Mouse (Mus musculus) forebrain, embryonic 10.5 days (tissue): ENCODE measurements around the gene Rcor1. TPM values are rescaled to one million over a fixed set of nuclear protein-coding genes. Genes with fewer than 3 reads are reported as not detected.
"Not testable (repeated sequence)": the region's sequence is repeated elsewhere in the genome, so short reads cannot be mapped to it uniquely, and the experiment has no call there.

ENCODE experiments used
- DNase-seq: peaks from one replicate; pipeline ENCODE4 v3.0.0-alpha.2; 2017; ENCODE audit warnings: low spot score; ENCODE audit errors: extremely low spot score
- H3K27ac ChIP-seq: fragments of 300-500 bp; sonication (generic); 2 replicates; pipeline ENCODE4 v1.5.1; 2016; ENCODE audit warnings: mild to moderate bottlenecking
- H3K27me3 ChIP-seq: fragments of 300-500 bp; sonication (generic); 2 replicates; pipeline ENCODE4 v1.6.1; 2016; ENCODE audit warnings: mild to moderate bottlenecking; ENCODE audit not compliant: poor library complexity, severe bottlenecking
- H3K36me3 ChIP-seq: fragments of 300-500 bp; sonication (generic); replicated peaks from 2 replicates; pipeline ENCODE4 v1.6.1; 2016; ENCODE audit warnings: mild to moderate bottlenecking, moderate library complexity
- H3K4me1 ChIP-seq: fragments of 300-500 bp; sonication (generic); 2 replicates; pipeline ENCODE4 v1.6.1; 2016
- H3K4me3 ChIP-seq: fragments of 300-500 bp; sonication (generic); 2 replicates; pipeline ENCODE4 v1.5.1; 2016; ENCODE audit warnings: mild to moderate bottlenecking, moderate library complexity
- H3K9me3 ChIP-seq: fragments of 300-500 bp; sonication (generic); 2 replicates; pipeline ENCODE4 v1.6.1; 2016; ENCODE audit warnings: mild to moderate bottlenecking, moderate library complexity
- WGBS: fragments of 180-500 bp; shearing (Covaris S2); methylation state at CpG from one replicate; pipeline ENCODE4 v1.1.7; 2016; 5-methylcytosine and 5-hydroxymethylcytosine counted together
- polyA plus RNA-seq: library from polyadenylated mRNA; unstranded; fragments of >200 nt; fragmentation: Nextera tagmentation; extraction: Ambion mirVana; gene quantifications from 2 replicates; pipeline ENCODE4 v1.2.1, GENCODE M21; 2016

The Rcor1 gene
- polyA plus RNA-seq, 1 experiment from 2014 or later = 8.4 TPM

- Histone ChIP-seq H3K27ac (no peak overlapping the region), H3K4me3 (no peak overlapping the region), H3K9me3 (no peaks in the 10 kb centered on the region), H3K27me3 (no peaks in the 10 kb centered on the region), H3K4me1 (no peaks in the 10 kb centered on the region), H3K36me3 (peaks cover 42% of the 10 kb centered on the region)
- no peak for DNase-seq
- WGBS = 98% methylated on average over 2 of the region's 2 CpGs
Observed at GRCm38 (mm10) chr12:111050256-111050655, 11.1 kb downstream of the Rcor1 start.

GRCm38 (mm10) chr12:111063361-111063760 is 24.2 kb downstream of the Rcor1 start:
- H3K4me1 ChIP-seq = no peaks in the 10 kb centered on the region
- WGBS = 82% methylated on average over 2 of the region's 2 CpGs
- H3K4me3 ChIP-seq = no peak overlapping the region
- H3K9me3 ChIP-seq = no peaks in the 10 kb centered on the region
- peaks cover 31% of the 10 kb centered on the region for H3K36me3 ChIP-seq
- H3K27me3 ChIP-seq = no peaks in the 10 kb centered on the region
- no peak overlapping the region for H3K27ac ChIP-seq
- DNase-seq = no peak

GRCm38 (mm10) chr12:111064220-111064619 is 25.1 kb downstream of the Rcor1 start:
- Histone ChIP-seq H3K36me3 (peaks cover 28% of the 10 kb centered on the region), H3K4me1 (no peaks in the 10 kb centered on the region), H3K9me3 (no peaks in the 10 kb centered on the region), H3K4me3 (no peak overlapping the region), H3K27ac (no peak overlapping the region), H3K27me3 (no peaks in the 10 kb centered on the region)
- WGBS = 96% methylated on average over 3 of the region's 3 CpGs
- no peak for DNase-seq

- H3K4me1 ChIP-seq = no peaks in the 10 kb centered on the region
- no peak overlapping the region for H3K4me3 ChIP-seq
- peaks cover 26% of the 10 kb centered on the region for H3K36me3 ChIP-seq
- no peaks in the 10 kb centered on the region for H3K27me3 ChIP-seq
- WGBS = 94% methylated on average over 5 of the region's 5 CpGs
- no peak for DNase-seq
- no peak overlapping the region for H3K27ac ChIP-seq
- H3K9me3 ChIP-seq = no peaks in the 10 kb centered on the region
Observed at GRCm38 (mm10) chr12:111065330-111065729, 26.2 kb downstream of the Rcor1 start.

GRCm38 (mm10) chr12:111067816-111068215 is 28.7 kb downstream of the Rcor1 start:
- 95% methylated on average over 13 of the region's 13 CpGs for WGBS
- Histone ChIP-seq H3K4me1 (peaks cover 12% of the 10 kb centered on the region), H3K9me3 (no peaks in the 10 kb centered on the region), H3K4me3 (no peak overlapping the region), H3K36me3 (peaks cover 33% of the 10 kb centered on the region), H3K27ac (no peak overlapping the region), H3K27me3 (no peaks in the 10 kb centered on the region)
- no peak for DNase-seq

- H3K4me3 ChIP-seq, H3K27ac ChIP-seq, DNase-seq, H3K9me3 ChIP-seq, H3K27me3 ChIP-seq: not testable (repeated sequence)
- H3K36me3 ChIP-seq = peaks cover 35% of the 10 kb centered on the region
- peaks cover 19% of the 10 kb centered on the region for H3K4me1 ChIP-seq
Observed at GRCm38 (mm10) chr12:111069299-111069698, 30.1 kb downstream of the Rcor1 start.

- Histone ChIP-seq H3K27ac (no peak overlapping the region), H3K36me3 (peaks cover 36% of the 10 kb centered on the region), H3K9me3 (no peaks in the 10 kb centered on the region), H3K4me1 (peaks cover 20% of the 10 kb centered on the region), H3K27me3 (no peaks in the 10 kb centered on the region), H3K4me3 (no peak overlapping the region)
- 95% methylated on average over 5 of the region's 5 CpGs for WGBS
- no peak for DNase-seq
Observed at GRCm38 (mm10) chr12:111071009-111071408, 31.9 kb downstream of the Rcor1 start.

- 90% methylated on average over 10 of the region's 10 CpGs for WGBS
- H3K9me3 ChIP-seq = no peaks in the 10 kb centered on the region
- H3K4me3 ChIP-seq = no peak overlapping the region
- no peak for DNase-seq
- H3K36me3 ChIP-seq = peaks cover 37% of the 10 kb centered on the region
- 0 out of 2 replicates have a peak overlapping the region, but pooled peaks have one; percentile 15 for H3K27ac ChIP-seq
- peaks cover 24% of the 10 kb centered on the region for H3K4me1 ChIP-seq
- H3K27me3 ChIP-seq = no peaks in the 10 kb centered on the region
Observed at GRCm38 (mm10) chr12:111071477-111072152, 32.5 kb downstream of the Rcor1 start.

GRCm38 (mm10) chr12:111076385-111076965 is 37.3 kb downstream of the Rcor1 start:
- Histone ChIP-seq H3K27ac (no peak overlapping the region), H3K4me1 (peaks cover 21% of the 10 kb centered on the region), H3K9me3 (no peaks in the 10 kb centered on the region), H3K27me3 (no peaks in the 10 kb centered on the region), H3K4me3 (no peak overlapping the region), H3K36me3 (peaks cover 10% of the 10 kb centered on the region; the same call in 1 of the 2 replicates)
- WGBS = 81% methylated on average over 12 of the region's 12 CpGs
- DNase-seq = no peak

GRCm38 (mm10) chr12:111085579-111085978 is 46.4 kb downstream of the Rcor1 start:
- Histone ChIP-seq H3K27me3 (no peaks in the 10 kb centered on the region), H3K9me3 (no peaks in the 10 kb centered on the region), H3K36me3 (peaks cover 39% of the 10 kb centered on the region), H3K27ac (no peak overlapping the region), H3K4me3 (no peak overlapping the region), H3K4me1 (peaks cover 10% of the 10 kb centered on the region)
- no peak for DNase-seq
- 89% methylated on average over 4 of the region's 4 CpGs for WGBS

- H3K27me3 ChIP-seq = no peaks in the 10 kb centered on the region
- no peak overlapping the region for H3K4me3 ChIP-seq
- DNase-seq = no peak
- no peaks in the 10 kb centered on the region for H3K9me3 ChIP-seq
- H3K27ac ChIP-seq = no peak overlapping the region
- H3K4me1 ChIP-seq = peaks cover 15% of the 10 kb centered on the region
- 91% methylated on average over 1 of the region's 1 CpGs for WGBS
- peaks cover 44% of the 10 kb centered on the region for H3K36me3 ChIP-seq
Observed at GRCm38 (mm10) chr12:111087066-111087465, 47.9 kb downstream of the Rcor1 start.

GRCm38 (mm10) chr12:111088186-111088585 is 49.0 kb downstream of the Rcor1 start:
- no peaks in the 10 kb centered on the region for H3K27me3 ChIP-seq
- WGBS = 28% methylated on average over 5 of the region's 5 CpGs
- DNase-seq = peak; percentile 67
- H3K4me1 ChIP-seq = peaks cover 16% of the 10 kb centered on the region
- no peak overlapping the region for H3K27ac ChIP-seq
- peaks cover 40% of the 10 kb centered on the region for H3K36me3 ChIP-seq
- H3K4me3 ChIP-seq = no peak overlapping the region
- H3K9me3 ChIP-seq = no peaks in the 10 kb centered on the region

- DNase-seq = no peak
- no peak overlapping the region for H3K27ac ChIP-seq
- 76% methylated on average over 3 of the region's 3 CpGs for WGBS
Observed at GRCm38 (mm10) chr12:111088731-111089141, 49.6 kb downstream of the Rcor1 start.

More at GRCm38 (mm10) chr12:111088731-111089141, 49.6 kb downstream of the Rcor1 start:
- peaks cover 16% of the 10 kb centered on the region for H3K4me1 ChIP-seq
- H3K4me3 ChIP-seq = no peak overlapping the region
- H3K27me3 ChIP-seq = no peaks in the 10 kb centered on the region
- H3K36me3 ChIP-seq = peaks cover 40% of the 10 kb centered on the region
- H3K9me3 ChIP-seq = no peaks in the 10 kb centered on the region
